Mouse (Mus musculus) limb, embryonic 12.5 days (tissue): Measurements from ENCODE around the gene Arl4d. TPM values are rescaled to one million over a fixed set of nuclear protein-coding genes. Genes with fewer than 3 reads are reported as not detected.

Experiments
- ATAC-seq: fragments of 200-750 bp; cut with Nextera tagmentation; 2 replicates; pipeline ENCODE4 v1.8.0; 2017; ENCODE audit warnings: low read depth, moderate TSS enrichment; ENCODE audit not compliant: insufficient number of reproducible peaks, insufficient read depth, low FRiP score, low TSS enrichment
- H3K27ac ChIP-seq: fragments of 300-500 bp; sonication (generic); 2 replicates; pipeline ENCODE4 v1.5.1; 2016; ENCODE audit warnings: mild to moderate bottlenecking, moderate library complexity
- H3K27me3 ChIP-seq: fragments of 300-500 bp; sonication (generic); 2 replicates; pipeline ENCODE4 v1.6.1; 2016; ENCODE audit warnings: mild to moderate bottlenecking, moderate library complexity
- H3K36me3 ChIP-seq: fragments of 300-500 bp; sonication (generic); 2 replicates; pipeline ENCODE4 v1.6.1; 2016; ENCODE audit warnings: mild to moderate bottlenecking, moderate library complexity
- H3K4me1 ChIP-seq: fragments of 300-500 bp; sonication (generic); replicated peaks from 2 replicates; pipeline ENCODE4 v1.6.1; 2016
- H3K4me2 ChIP-seq: fragments of 300-500 bp; sonication (generic); 2 replicates; pipeline ENCODE4 v1.6.1; 2016; ENCODE audit warnings: mild to moderate bottlenecking, moderate library complexity
- H3K4me3 ChIP-seq: fragments of 300-500 bp; sonication (generic); replicated peaks from 2 replicates; pipeline ENCODE4 v1.5.1; 2016; ENCODE audit warnings: mild to moderate bottlenecking
- H3K9ac ChIP-seq: fragments of 300-500 bp; sonication (generic); replicated peaks from 2 replicates; pipeline ENCODE4 v1.6.1; 2016; ENCODE audit warnings: mild to moderate bottlenecking, moderate library complexity
- H3K9me3 ChIP-seq: fragments of 300-500 bp; sonication (generic); 2 replicates; pipeline ENCODE4 v1.6.1; 2016; ENCODE audit warnings: mild to moderate bottlenecking, moderate library complexity
- WGBS: fragments of 180-500 bp; shearing (Covaris S2); methylation state at CpG from one replicate; pipeline ENCODE4 v1.1.7; 2016; 5-methylcytosine and 5-hydroxymethylcytosine counted together
- polyA plus RNA-seq: library from polyadenylated mRNA; unstranded; fragments of >200 nt; fragmentation: Nextera tagmentation; extraction: Ambion mirVana; gene quantifications from 2 replicates; pipeline ENCODE4 v1.2.1, GENCODE M21; 2016

The Arl4d gene
- polyA plus RNA-seq, 1 experiment from 2014 or later, result 2.5 TPM

DNA sequence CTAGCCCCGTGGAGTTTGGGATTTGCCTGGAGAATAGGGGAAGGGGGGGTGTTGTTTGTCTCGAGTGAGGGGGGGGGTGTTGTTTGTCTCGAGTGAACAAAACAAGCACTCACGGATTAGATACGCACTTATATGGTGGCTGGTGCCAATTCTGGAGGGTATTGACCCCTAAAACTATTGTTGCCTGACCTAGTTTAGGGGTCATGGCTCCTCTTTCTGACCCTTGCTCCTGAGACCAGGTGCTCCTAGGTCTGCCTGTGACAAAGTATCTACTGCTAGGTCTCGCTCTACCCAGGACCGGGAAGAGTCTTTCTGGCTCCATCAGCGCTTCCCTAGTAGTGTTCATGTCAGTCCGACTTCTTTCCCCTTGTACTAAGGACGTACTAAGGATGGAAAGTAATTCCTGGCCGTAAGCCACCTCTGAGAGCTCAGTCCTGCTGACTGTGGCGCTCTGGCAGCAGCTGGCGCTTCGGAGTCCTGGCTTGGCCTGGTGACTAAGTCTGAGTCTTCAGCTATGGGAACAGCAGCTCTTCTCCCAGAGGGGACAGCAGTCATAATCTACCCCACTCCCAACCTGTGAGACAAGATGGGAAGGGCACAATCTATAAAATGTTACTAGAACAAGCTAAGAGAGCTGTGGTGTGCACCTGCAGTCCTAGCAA lies 2.7 kb downstream of the Arl4d start:
- WGBS, result 76% methylated on average over 14 of the region's 14 CpGs

GRCm38 (mm10) chr11:101668546-101669261 lies 3.4 kb downstream of the Arl4d start:
- Histone ChIP-seq H3K4me3 (no peak overlapping the region), H3K4me2 (no peak overlapping the region), H3K27me3 (peaks cover 12% of the 10 kb centered on the region), H3K4me1 (peaks cover 16% of the 10 kb centered on the region; the same call in 1 of the 2 replicates), H3K9me3 (no peaks in the 10 kb centered on the region), H3K9ac (no peak overlapping the region), H3K27ac (no peak overlapping the region), H3K36me3 (no peaks in the 10 kb centered on the region)
- 31% methylated on average over 13 of the region's 13 CpGs for WGBS
- no peak for ATAC-seq

More for the DNA sequence above, 2.7 kb downstream of the Arl4d start:
- no peaks in the 10 kb centered on the region for H3K9me3 ChIP-seq
- H3K36me3 ChIP-seq, result no peaks in the 10 kb centered on the region
- peaks cover 14% of the 10 kb centered on the region; the same call in 1 of the 2 replicates for H3K4me1 ChIP-seq
- no peak overlapping the region for H3K9ac ChIP-seq
- H3K27ac ChIP-seq, result no peak overlapping the region
- H3K4me3 ChIP-seq, result no peak overlapping the region
- H3K27me3 ChIP-seq, result peaks cover 12% of the 10 kb centered on the region
- ATAC-seq, result no peak
- no peak overlapping the region for H3K4me2 ChIP-seq

DNA sequence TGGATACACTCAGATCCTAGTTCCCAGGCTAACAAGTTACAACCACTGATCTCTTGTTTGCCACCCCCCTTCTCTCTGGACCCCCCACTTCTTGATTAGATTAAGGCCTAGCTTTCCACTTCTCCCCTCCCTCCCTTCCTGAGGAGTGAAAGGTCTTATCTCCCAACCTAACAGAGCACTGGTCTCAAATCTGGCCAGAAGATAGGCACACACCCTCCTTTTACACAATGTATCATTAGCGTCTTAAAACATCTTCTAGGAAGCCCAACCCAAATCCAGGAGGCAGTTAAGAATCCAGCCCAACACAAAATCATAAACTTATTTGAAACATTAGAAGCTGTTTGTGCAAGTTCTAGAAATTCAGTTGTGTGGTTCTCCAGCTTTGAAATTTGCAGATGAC lies 5.0 kb downstream of the Arl4d start:
- H3K4me1 ChIP-seq, result peaks cover 11% of the 10 kb centered on the region; the same call in 1 of the 2 replicates
- H3K4me2 ChIP-seq, result no peak overlapping the region
- H3K36me3 ChIP-seq, result no peaks in the 10 kb centered on the region
- ATAC-seq, result no peak
- no peak overlapping the region for H3K9ac ChIP-seq
- H3K27ac ChIP-seq, result no peak overlapping the region
- no peaks in the 10 kb centered on the region for H3K9me3 ChIP-seq
- H3K27me3 ChIP-seq, result peaks cover 12% of the 10 kb centered on the region
- 79% methylated on average over 1 of the region's 1 CpGs for WGBS
- no peak overlapping the region for H3K4me3 ChIP-seq

DNA sequence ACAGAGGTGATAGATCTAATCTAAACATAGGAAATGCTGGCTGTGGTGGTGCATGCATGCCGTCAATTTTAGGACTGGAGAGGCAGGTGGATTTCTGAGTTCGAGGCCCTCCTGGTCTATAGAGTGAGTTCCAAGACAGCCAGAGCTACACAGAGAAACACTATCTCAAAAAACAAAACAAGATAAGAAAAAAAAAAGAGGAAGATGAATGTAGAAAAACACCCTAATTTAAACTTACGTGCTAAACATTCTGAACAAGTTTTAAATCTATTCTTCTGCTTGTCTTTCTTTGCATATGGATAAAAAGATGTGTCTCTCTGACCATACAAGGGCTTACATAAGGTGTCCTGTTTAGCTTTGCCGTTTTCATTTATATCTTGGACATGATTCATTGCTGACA lies 5.9 kb downstream of the Arl4d start:
- H3K9me3 ChIP-seq, result no peaks in the 10 kb centered on the region
- no peak overlapping the region for H3K4me3 ChIP-seq
- no peaks in the 10 kb centered on the region for H3K36me3 ChIP-seq
- H3K4me2 ChIP-seq, result no peak overlapping the region
- ATAC-seq, result no peak
- H3K4me1 ChIP-seq, result 0 out of 2 replicates have a peak, but pooled peaks cover 7% of the 10 kb centered on the region
- H3K27ac ChIP-seq, result no peak overlapping the region
- WGBS, result 84% methylated on average over 4 of the region's 4 CpGs
- H3K9ac ChIP-seq, result no peak overlapping the region
- H3K27me3 ChIP-seq, result peaks cover 12% of the 10 kb centered on the region

DNA sequence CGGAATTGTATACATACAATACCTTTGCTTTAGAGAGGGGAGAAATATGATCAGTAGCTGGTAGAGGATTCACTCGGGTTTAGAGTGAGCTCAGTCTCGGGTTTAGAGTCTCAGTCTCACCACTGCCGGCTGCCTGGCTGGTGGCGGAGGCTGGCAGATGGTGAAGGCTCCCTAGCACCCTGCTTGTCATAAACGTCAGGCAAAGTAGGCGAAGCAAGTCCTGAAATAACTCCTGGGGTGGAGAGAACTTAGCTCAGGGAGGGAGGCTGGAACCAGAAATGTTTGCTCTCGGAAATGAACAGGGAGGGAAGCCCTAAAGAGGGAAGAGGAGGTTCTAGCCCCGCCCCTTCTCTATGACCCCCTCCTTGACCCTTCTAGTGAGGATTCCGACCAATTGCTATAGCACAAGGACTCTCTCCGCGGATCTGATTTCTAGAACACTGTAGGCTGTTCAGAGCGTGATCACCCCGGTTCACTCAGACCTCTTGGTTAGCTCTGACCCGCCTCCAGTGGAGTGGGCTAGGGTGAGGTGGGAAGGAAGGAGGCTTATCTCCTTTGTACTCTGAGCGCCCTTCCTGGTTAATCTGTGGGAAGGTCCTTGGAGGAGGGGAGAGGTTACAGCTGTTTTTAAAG lies 7.8 kb downstream of the Arl4d start:
- Histone ChIP-seq H3K27ac (0 out of 2 replicates have a peak overlapping the region, but pooled peaks have one; percentile 35), H3K9me3 (no peaks in the 10 kb centered on the region), H3K4me1 (0 out of 2 replicates have a peak, but pooled peaks cover 7% of the 10 kb centered on the region), H3K4me3 (no peak overlapping the region), H3K36me3 (no peaks in the 10 kb centered on the region), H3K4me2 (no peak overlapping the region), H3K27me3 (no peaks in the 10 kb centered on the region), H3K9ac (no peak overlapping the region)
- no peak for ATAC-seq
- 28% methylated on average over 16 of the region's 16 CpGs for WGBS

- no peak overlapping the region for H3K4me3 ChIP-seq
- ATAC-seq, result no peak
- no peaks in the 10 kb centered on the region for H3K9me3 ChIP-seq
- H3K4me1 ChIP-seq, result 0 out of 2 replicates have a peak, but pooled peaks cover 4% of the 10 kb centered on the region
- WGBS, result 92% methylated on average over 5 of the region's 5 CpGs
- no peak overlapping the region for H3K4me2 ChIP-seq
- no peaks in the 10 kb centered on the region for H3K27me3 ChIP-seq
- H3K36me3 ChIP-seq, result no peaks in the 10 kb centered on the region
- no peak overlapping the region for H3K9ac ChIP-seq
- no peak overlapping the region for H3K27ac ChIP-seq
These were observed 8.8 kb downstream of the Arl4d start for GRCm38 (mm10) chr11:101674106-101674505.

DNA sequence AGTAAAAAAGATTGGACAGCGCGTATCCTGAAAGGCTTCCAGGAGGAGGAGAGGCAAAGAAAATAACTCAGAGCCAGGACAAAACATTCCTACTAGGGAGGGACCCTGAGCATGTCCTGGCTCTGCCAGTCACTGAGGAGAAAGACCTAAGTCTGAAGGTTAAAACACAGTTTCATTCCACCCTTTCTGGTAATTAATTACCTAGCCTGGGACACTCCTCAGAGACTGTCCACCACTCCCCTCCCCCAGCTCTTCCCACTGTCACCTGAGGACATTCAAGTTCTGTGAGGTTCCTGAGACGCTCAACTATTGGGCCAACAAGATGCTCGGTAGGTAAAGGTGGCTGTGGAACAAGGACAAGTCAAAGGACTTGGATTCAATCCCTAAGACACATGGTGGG lies 10.0 kb downstream of the Arl4d start:
- Histone ChIP-seq H3K27ac (no peak overlapping the region), H3K4me2 (no peak overlapping the region), H3K36me3 (no peaks in the 10 kb centered on the region), H3K9me3 (no peaks in the 10 kb centered on the region), H3K4me3 (no peak overlapping the region), H3K4me1 (0 out of 2 replicates have a peak, but pooled peaks cover 4% of the 10 kb centered on the region), H3K27me3 (no peaks in the 10 kb centered on the region), H3K9ac (no peak overlapping the region)
- ATAC-seq, result no peak
- 93% methylated on average over 4 of the region's 4 CpGs for WGBS

DNA sequence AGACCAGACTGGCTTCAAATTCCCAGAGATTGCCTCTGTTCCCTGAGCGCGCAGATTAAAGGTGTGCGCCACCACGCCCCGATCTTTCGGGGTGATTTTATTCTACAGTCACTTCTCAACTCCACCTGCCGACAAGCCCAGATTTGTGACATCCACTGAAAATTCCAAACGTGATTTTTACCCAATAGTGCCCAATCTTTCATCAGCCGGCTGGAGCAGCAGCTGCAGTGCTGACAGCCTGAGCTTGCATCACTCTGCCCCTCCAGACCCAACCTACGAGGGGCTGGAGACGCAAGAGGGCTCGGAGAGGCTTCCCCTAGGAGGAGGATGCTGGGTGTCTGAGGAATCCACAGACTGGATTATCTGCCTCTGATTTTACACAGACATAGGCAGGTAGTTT lies 12.3 kb downstream of the Arl4d start:
- Histone ChIP-seq H3K4me2 (no peak overlapping the region), H3K9ac (no peak overlapping the region), H3K4me1 (0 out of 2 replicates have a peak, but pooled peaks cover 11% of the 10 kb centered on the region), H3K27ac (no peak overlapping the region), H3K4me3 (no peak overlapping the region), H3K36me3 (no peaks in the 10 kb centered on the region), H3K9me3 (no peaks in the 10 kb centered on the region), H3K27me3 (no peaks in the 10 kb centered on the region)
- WGBS, result 81% methylated on average over 12 of the region's 12 CpGs
- no peak for ATAC-seq

- no peak for ATAC-seq
- no peak overlapping the region for H3K27ac ChIP-seq
- WGBS, result 66% methylated on average over 5 of the region's 5 CpGs
- no peak overlapping the region for H3K4me3 ChIP-seq
- 0 out of 2 replicates have a peak, but pooled peaks cover 7% of the 10 kb centered on the region for H3K4me1 ChIP-seq
- H3K4me2 ChIP-seq, result no peak overlapping the region
- H3K27me3 ChIP-seq, result no peaks in the 10 kb centered on the region
- no peaks in the 10 kb centered on the region for H3K9me3 ChIP-seq
- no peaks in the 10 kb centered on the region for H3K36me3 ChIP-seq
- no peak overlapping the region for H3K9ac ChIP-seq
These were observed 13.4 kb downstream of the Arl4d start for GRCm38 (mm10) chr11:101678770-101679169.

GRCm38 (mm10) chr11:101679907-101680306 lies 14.6 kb downstream of the Arl4d start:
- no peaks in the 10 kb centered on the region for H3K36me3 ChIP-seq
- 0 out of 2 replicates have a peak, but pooled peaks cover 7% of the 10 kb centered on the region for H3K4me1 ChIP-seq
- no peak for ATAC-seq
- no peaks in the 10 kb centered on the region for H3K9me3 ChIP-seq
- no peaks in the 10 kb centered on the region for H3K27me3 ChIP-seq
- no peak overlapping the region for H3K4me3 ChIP-seq
- no peak overlapping the region for H3K4me2 ChIP-seq
- 28% methylated on average over 7 of the region's 7 CpGs for WGBS
- H3K9ac ChIP-seq, result no peak overlapping the region
- H3K27ac ChIP-seq, result no peak overlapping the region

- 0 out of 2 replicates have a peak, but pooled peaks cover 7% of the 10 kb centered on the region for H3K4me1 ChIP-seq
- no peak overlapping the region for H3K4me3 ChIP-seq
- no peak overlapping the region for H3K9ac ChIP-seq
- no peaks in the 10 kb centered on the region for H3K9me3 ChIP-seq
- no peak overlapping the region for H3K4me2 ChIP-seq
- ATAC-seq, result no peak
- no peaks in the 10 kb centered on the region for H3K27me3 ChIP-seq
- H3K36me3 ChIP-seq, result no peaks in the 10 kb centered on the region
- no peak overlapping the region for H3K27ac ChIP-seq
- WGBS, result 32% methylated on average over 3 of the region's 3 CpGs
These were observed 15.4 kb downstream of the Arl4d start for GRCm38 (mm10) chr11:101680634-101681325.
